In the genomic region with DNA sequence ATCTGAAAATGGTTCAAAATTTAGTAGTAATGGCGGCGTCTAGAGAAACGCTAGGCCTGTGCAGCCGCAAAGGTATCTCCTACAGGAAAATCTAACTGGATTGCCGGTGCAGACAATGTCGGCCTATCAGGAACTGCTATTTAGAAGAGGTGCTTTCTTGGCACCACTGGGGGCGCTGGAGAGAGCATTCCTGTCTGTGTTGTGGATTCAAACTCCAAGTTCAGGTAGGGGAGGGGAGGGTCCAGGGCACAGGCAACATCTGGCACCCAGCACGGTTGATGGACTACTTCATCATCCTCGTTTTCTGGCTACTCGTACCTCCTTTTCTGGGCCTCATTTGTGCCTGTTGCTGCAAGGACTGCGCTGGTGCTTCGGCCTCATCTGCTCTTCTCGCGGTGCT, we compare ENCODE assay signal across 8 mouse cellular contexts. TPM values are rescaled to one million over a fixed set of nuclear protein-coding genes. Genes with fewer than 3 reads are reported as not detected.
DNase-seq lines count a peak whose midpoint lies in the region; ATAC-seq and TF ChIP-seq lines count a peak whose summit lies in the region.

No protein-coding gene starts in this region.

- 0 out of 2 replicates have a peak, but pooled peaks have one; percentile 13 for TF ChIP-seq CTCF in cortical plate, adult 2 months (IDR thresholded peaks at IDR 0.05; ENCODE audit: extremely low read depth, insufficient read depth, low read length)
- peak; percentile 52 for TF ChIP-seq CTCF in lung, postnatal 0 days (IDR thresholded peaks at IDR 0.05)

- H3K9ac ChIP-seq in lung, postnatal 0 days (replicated peaks; ENCODE audit: low read depth): no peak overlapping the region

- no peaks in the 10 kb centered on the region for H3K36me3 ChIP-seq in lung, postnatal 0 days (ENCODE audit: insufficient read depth, low read length)

- no peak for ATAC-seq in lung, postnatal 0 days

- no peak for TF ChIP-seq EP300 in lung, postnatal 0 days (IDR thresholded peaks at IDR 0.05)

- H3K27me3 ChIP-seq in lung, postnatal 0 days (replicated peaks; ENCODE audit: insufficient read depth, low read length): no peaks in the 10 kb centered on the region

- TF ChIP-seq POLR2A in cortical plate, adult 2 months (IDR thresholded peaks at IDR 0.05; ENCODE audit: extremely low read depth, insufficient read depth, low read length): no peak

- WGBS in lung, postnatal 0 days: 85% methylated on average over 14 of the region's 14 CpGs

- intact Hi-C loops in left cerebral cortex, postnatal 4 days (cut with DNase I): no loop called here

- no peak overlapping the region for H3K27ac ChIP-seq in cortical plate, adult 2 months (ENCODE audit: insufficient read depth, low read length)
- H3K27ac ChIP-seq in lung, postnatal 0 days (ENCODE audit: low read length): no peak overlapping the region

- no peaks in the 10 kb centered on the region for H3K9me3 ChIP-seq in lung, postnatal 0 days (ENCODE audit: low read length)

- H3K4me2 ChIP-seq in lung, postnatal 0 days (replicated peaks; ENCODE audit: low read depth, low read length): no peak overlapping the region

- no peak overlapping the region for H3K4me3 ChIP-seq in cortical plate, adult 2 months (ENCODE audit: insufficient read depth, low read length)
- no peak overlapping the region for H3K4me3 ChIP-seq in lung, postnatal 0 days (ENCODE audit: low read depth, low read length)

- peak; percentile 15 for DNase-seq in adrenal gland, postnatal 25 days
- no peak for DNase-seq in adrenal gland, adult 2 months
- DNase-seq in left cerebral cortex, postnatal 4 days: peak; percentile 10
- DNase-seq in left cerebral cortex, adult 8-10 months (ENCODE audit: low spot score in 2 of 2): no peak
- no peak for DNase-seq in lung, postnatal 0 days (ENCODE audit: low spot score)
- DNase-seq in Muller cell, postnatal 12 days (ENCODE audit: inconsistent ontology term): no peak
- DNase-seq in layer of hippocampus, postnatal 14 days (ENCODE audit: low spot score in 2 of 2): no peak

- H3K4me1 ChIP-seq in cortical plate, adult 2 months (ENCODE audit: control insufficient read depth, insufficient read depth, low read length): peaks cover 2% of the 10 kb centered on the region
- no peaks in the 10 kb centered on the region for H3K4me1 ChIP-seq in lung, postnatal 0 days (ENCODE audit: insufficient read depth, low read depth, low read length)

RNA-seq across cellular contexts. Expression of gene Mcam, which starts 44.1 kb away (rescaled TPM):
- total RNA-seq in adrenal gland, postnatal 25 days (2021): 32.2 and 32.9 TPM in 2 replicates
- 10 to 100 TPM; 30.5 to 52.2 TPM for total RNA-seq in adrenal gland, adult 2 months (2021)
- polyA plus RNA-seq in adrenal gland, adult 2 months (2012; rRNA removed): 24.9 and 39.4 TPM in 2 replicates
- total RNA-seq in left cerebral cortex, postnatal 4 days (2021): 10 to 100 TPM; 13.7 to 16.9 TPM
- total RNA-seq in left cerebral cortex, adult 8-10 months (2022): 10 to 100 TPM; 12.0 to 15.2 (median 13.9) TPM
- polyA plus RNA-seq in cortical plate, adult 2 months (2012; rRNA removed): 26.2 and 27.4 TPM in 2 replicates
- 113 and 116 TPM in 2 replicates for polyA plus RNA-seq in lung, postnatal 0 days (2015; fragmentation: Nextera tagmentation; extraction: Ambion mirVana)
- 10 to 100 TPM; 24.5 to 27.8 TPM for total RNA-seq in layer of hippocampus, postnatal 14 days (2021)

RNA-seq across cellular contexts. Expression of gene Cbl, which starts 55.5 kb away (rescaled TPM):
- total RNA-seq in adrenal gland, postnatal 25 days (2021): 32.7 and 36.2 TPM in 2 replicates
- 10 to 100 TPM; 26.2 to 31.5 TPM for total RNA-seq in adrenal gland, adult 2 months (2021)
- 7.8 and 8.7 TPM in 2 replicates for polyA plus RNA-seq in adrenal gland, adult 2 months (2012; rRNA removed)
- 10 to 100 TPM; 58.4 to 62.4 TPM for total RNA-seq in left cerebral cortex, postnatal 4 days (2021)
- 10 to 100 TPM; 48.8 to 55.0 (median 52.5) TPM for total RNA-seq in left cerebral cortex, adult 8-10 months (2022)
- polyA plus RNA-seq in cortical plate, adult 2 months (2012; rRNA removed): 18.2 and 22.8 TPM in 2 replicates
- 6.8 and 9.3 TPM in 2 replicates for polyA plus RNA-seq in lung, postnatal 0 days (2015; fragmentation: Nextera tagmentation; extraction: Ambion mirVana)
- 10 to 100 TPM; 58.1 to 62.7 TPM for total RNA-seq in layer of hippocampus, postnatal 14 days (2021)

Comparison
In these comparisons a context has a peak if more than half of its experiments do, and no peak if none do; other contexts are left out.
1. DNase-seq: peak in adrenal gland, postnatal 25 days (single experiment) and left cerebral cortex, postnatal 4 days (single experiment); none in adrenal gland, adult 2 months (single experiment), left cerebral cortex, adult 8-10 months (0 of 2), lung, postnatal 0 days (single experiment), Muller cell, postnatal 12 days (single experiment) and layer of hippocampus, postnatal 14 days (0 of 2).